Mouse (Mus musculus) E14TG2a.4 (cell line): ENCODE measurements around the gene Dock4.

Experiments used
- CTCF ChIP-seq: conservative IDR thresholded peaks from 2 replicates; pipeline ENCODE4 v1.5.1; 2014; ENCODE audit warnings: low read length
- NANOG ChIP-seq: IDR thresholded peaks from 2 replicates; pipeline ENCODE4 v1.6.1; 2014; ENCODE audit warnings: borderline replicate concordance, low read length, mixed read lengths

- TF ChIP-seq CTCF (no peak), NANOG (no peak)
These were observed 76.7 kb downstream of the Dock4 start for GRCm38 (mm10) chr12:40522468-40522867.
